9 mouse cellular contexts compared by ENCODE assay signal in genomic region chr10:105842574-105842973, GRCm38 (mm10). TPM values are rescaled to one million over a fixed set of nuclear protein-coding genes. Genes with fewer than 3 reads are reported as not detected.
DNase-seq lines count a peak whose midpoint lies in the region; ATAC-seq lines count a peak whose summit lies in the region.
"Had no signal": no experiment of that assay in that cellular context is flagged by ENCODE, and none has a peak within 500 bp of the region (broad histone marks: within the 10 kb centered on the region; RNA-seq: fewer than 3 reads in every experiment).

No protein-coding gene starts in this region.

- peaks cover 34% of the 10 kb centered on the region for H3K36me3 ChIP-seq in kidney, embryonic 16.5 days (ENCODE audit: insufficient read depth, low read length)
- H3K36me3 ChIP-seq in embryonic facial prominence, embryonic 11.5 days (replicated peaks; ENCODE audit: control insufficient read depth, insufficient read depth, low read depth, low read length), result peaks cover 5% of the 10 kb centered on the region
- H3K36me3 ChIP-seq in intestine, embryonic 15.5 days, result peaks cover 10% of the 10 kb centered on the region
- H3K36me3 ChIP-seq in neural tube, embryonic 14.5 days (ENCODE audit: control insufficient read depth, insufficient read depth, low read length), result peaks cover 11% of the 10 kb centered on the region; the same call in 1 of the 2 replicates

- H3K9me3 ChIP-seq in kidney, embryonic 16.5 days (ENCODE audit: low read length), result no peaks in the 10 kb centered on the region
- H3K9me3 ChIP-seq in embryonic facial prominence, embryonic 11.5 days (replicated peaks; ENCODE audit: control insufficient read depth, low read length), result no peaks in the 10 kb centered on the region
- H3K9me3 ChIP-seq in intestine, embryonic 15.5 days, result no peaks in the 10 kb centered on the region
- H3K9me3 ChIP-seq in neural tube, embryonic 14.5 days (ENCODE audit: control insufficient read depth, low read length), result no peaks in the 10 kb centered on the region

- WGBS in kidney, embryonic 16.5 days, result 72% methylated on average over 7 of the region's 7 CpGs
- WGBS in embryonic facial prominence, embryonic 11.5 days, result 83% methylated on average over 7 of the region's 7 CpGs
- 82% methylated on average over 7 of the region's 7 CpGs for WGBS in intestine, embryonic 15.5 days
- 89% methylated on average over 7 of the region's 7 CpGs for WGBS in neural tube, embryonic 14.5 days

- no peak overlapping the region for H3K9ac ChIP-seq in kidney, embryonic 16.5 days (replicated peaks; ENCODE audit: low read length)
- no peak overlapping the region for H3K9ac ChIP-seq in embryonic facial prominence, embryonic 11.5 days (replicated peaks; ENCODE audit: low read length)
- no peak overlapping the region for H3K9ac ChIP-seq in intestine, embryonic 15.5 days
- H3K9ac ChIP-seq in neural tube, embryonic 14.5 days (replicated peaks; ENCODE audit: low read depth, low read length), result no peak overlapping the region

- peak overlapping the region; percentile 16 for H3K4me3 ChIP-seq in kidney, embryonic 16.5 days (ENCODE audit: low read length)
- peak overlapping the region; percentile 17; the same call in 1 of the 2 replicates for H3K4me3 ChIP-seq in embryonic facial prominence, embryonic 11.5 days (ENCODE audit: low read depth, low read length)
- H3K4me3 ChIP-seq in intestine, embryonic 15.5 days (replicated peaks), result no peak overlapping the region
- H3K4me3 ChIP-seq in neural tube, embryonic 14.5 days (ENCODE audit: low read depth, low read length), result no peak overlapping the region

- peak overlapping the region; percentile 70 for H3K4me2 ChIP-seq in kidney, embryonic 16.5 days (replicated peaks; ENCODE audit: low read depth, low read length)
- no peak overlapping the region; the same call in 1 of the 2 replicates for H3K4me2 ChIP-seq in embryonic facial prominence, embryonic 11.5 days (ENCODE audit: low read depth, low read length)
- H3K4me2 ChIP-seq in intestine, embryonic 15.5 days (replicated peaks), result peak overlapping the region; percentile 63
- H3K4me2 ChIP-seq in neural tube, embryonic 14.5 days (ENCODE audit: low read depth, low read length), result peak overlapping the region; percentile 80; the same call in 1 of the 2 replicates

- DNase-seq in kidney, adult 8-10 months, result no peak
- no peak for DNase-seq in embryonic facial prominence, embryonic 11.5 days (ENCODE audit: low spot score)
- DNase-seq in adrenal gland, adult 18-20 months (ENCODE audit: low spot score in 2 of 2), result no peak
- no peak for DNase-seq in spleen, adult 18-20 months
- DNase-seq in kidney, postnatal 10 days, result no peak
- DNase-seq: right cerebral cortex, postnatal 25 days had no signal

- no peaks in the 10 kb centered on the region for H3K27me3 ChIP-seq in kidney, embryonic 16.5 days (ENCODE audit: insufficient read depth, low read length)
- H3K27me3 ChIP-seq in embryonic facial prominence, embryonic 11.5 days (ENCODE audit: control insufficient read depth, insufficient read depth, low read length), result no peaks in the 10 kb centered on the region
- no peaks in the 10 kb centered on the region for H3K27me3 ChIP-seq in intestine, embryonic 15.5 days (replicated peaks)
- no peaks in the 10 kb centered on the region for H3K27me3 ChIP-seq in neural tube, embryonic 14.5 days (ENCODE audit: control insufficient read depth, insufficient read depth, low read length)

- ATAC-seq in kidney, embryonic 16.5 days (ENCODE audit: low FRiP score, low TSS enrichment), result no peak
- no peak for ATAC-seq in embryonic facial prominence, embryonic 11.5 days (replicated peaks; ENCODE audit: insufficient number of reproducible peaks, low FRiP score, low TSS enrichment, low read depth)
- ATAC-seq in intestine, embryonic 15.5 days, result no peak
- no peak for ATAC-seq in neural tube, embryonic 14.5 days (ENCODE audit: low read depth)

- no peak overlapping the region for H3K27ac ChIP-seq in kidney, embryonic 16.5 days (ENCODE audit: low read length)
- H3K27ac ChIP-seq in embryonic facial prominence, embryonic 11.5 days (replicated peaks; ENCODE audit: low read depth, low read length), result no peak overlapping the region
- H3K27ac ChIP-seq in intestine, embryonic 15.5 days, result no peak overlapping the region
- H3K27ac ChIP-seq in neural tube, embryonic 14.5 days (ENCODE audit: low read depth, low read length), result no peak overlapping the region

- H3K4me1 ChIP-seq in kidney, embryonic 16.5 days (ENCODE audit: insufficient read depth, low read length), result peaks cover 7% of the 10 kb centered on the region
- H3K4me1 ChIP-seq in embryonic facial prominence, embryonic 11.5 days (ENCODE audit: control insufficient read depth, insufficient read depth, low read length), result no peaks in the 10 kb centered on the region
- peaks cover 3% of the 10 kb centered on the region; the same call in 1 of the 2 replicates for H3K4me1 ChIP-seq in intestine, embryonic 15.5 days (replicated peaks)
- 0 out of 2 replicates have a peak, but pooled peaks cover 8% of the 10 kb centered on the region for H3K4me1 ChIP-seq in neural tube, embryonic 14.5 days (ENCODE audit: control insufficient read depth, insufficient read depth, low read length)

RNA-seq across cellular contexts. Expression of gene Mettl25, which starts 1.4 kb away (rescaled TPM):
- polyA plus RNA-seq in kidney, embryonic 16.5 days (2015; fragmentation: Nextera tagmentation; extraction: Ambion mirVana), result 13.7 and 14.2 TPM in 2 replicates
- 13.5 and 16.7 TPM in 2 replicates for polyA plus RNA-seq in embryonic facial prominence, embryonic 11.5 days (2014; fragmentation: Nextera tagmentation; extraction: Ambion mirVana)
- polyA plus RNA-seq in intestine, embryonic 15.5 days (2015; fragmentation: Nextera tagmentation; extraction: Ambion mirVana), result 13.6 and 14.0 TPM in 2 replicates
- polyA plus RNA-seq in neural tube, embryonic 14.5 days (2014; fragmentation: Nextera tagmentation; extraction: Ambion mirVana), result 19.1 and 21.5 TPM in 2 replicates
- total RNA-seq in adrenal gland, adult 18-20 months (2021), result 1 to 10 TPM; 5.1 to 6.2 TPM

RNA-seq across cellular contexts. Expression of gene Ccdc59, which starts 1.7 kb away (rescaled TPM):
- polyA plus RNA-seq in kidney, embryonic 16.5 days (2015; fragmentation: Nextera tagmentation; extraction: Ambion mirVana), result 44.8 and 49.5 TPM in 2 replicates
- 54.8 and 60.7 TPM in 2 replicates for polyA plus RNA-seq in embryonic facial prominence, embryonic 11.5 days (2014; fragmentation: Nextera tagmentation; extraction: Ambion mirVana)
- 61.3 and 70.7 TPM in 2 replicates for polyA plus RNA-seq in intestine, embryonic 15.5 days (2015; fragmentation: Nextera tagmentation; extraction: Ambion mirVana)
- 34.3 and 45.4 TPM in 2 replicates for polyA plus RNA-seq in neural tube, embryonic 14.5 days (2014; fragmentation: Nextera tagmentation; extraction: Ambion mirVana)
- 10 to 100 TPM; 20.3 to 21.0 TPM for total RNA-seq in adrenal gland, adult 18-20 months (2021)

Comparison
In these comparisons a context has a peak if more than half of its experiments do, and no peak if none do; other contexts are left out.
1. H3K4me3 ChIP-seq: peak in kidney, embryonic 16.5 days (single experiment) and embryonic facial prominence, embryonic 11.5 days (single experiment); none in intestine, embryonic 15.5 days (single experiment) and neural tube, embryonic 14.5 days (single experiment).